Mouse (Mus musculus): ENCODE measurements at regions not wholly inside any gene's neighbourhood (a gene's known extent, or its start where the extent isn't known, plus 50 kb on each side); places are given as distances from the start of the nearest gene placed in this dataset.
A peak's percentile ranks its signal among the peaks of the same experiment; 100 is the strongest.
"Not testable (repeated sequence)": the region's sequence is repeated elsewhere in the genome, so short reads cannot be mapped to it uniquely, and the experiment has no call there.

GRCm38 (mm10) chr5:77917086-77917676 is 509.3 kb upstream of the Igfbp7 start:
- Histone ChIP-seq H3K27me3 (ENCODE audit: control insufficient read depth, insufficient read depth, low read length) (no peaks in the 10 kb centered on the region), H3K27ac (ENCODE audit: insufficient read depth, low read length) (no peak overlapping the region), H3K4me1 (ENCODE audit: control insufficient read depth, insufficient read depth, low read length) (no peaks in the 10 kb centered on the region), H3K4me3 (replicated peaks; ENCODE audit: insufficient read depth, low read depth, low read length) (no peak overlapping the region)
- WGBS = 55% methylated on average over 7 of the region's 7 CpGs
- no peak for DNase-seq
- TF ChIP-seq POLR2A (IDR thresholded peaks at IDR 0.05; ENCODE audit: borderline replicate concordance, insufficient read depth, low read length) = no peak
- TF ChIP-seq CTCF (IDR thresholded peaks at IDR 0.05; ENCODE audit: borderline replicate concordance, insufficient read depth, low read depth, low read length) = no peak

- no peaks in the 10 kb centered on the region for H3K4me1 ChIP-seq (ENCODE audit: control insufficient read depth, insufficient read depth, low read length)
- no peak overlapping the region for H3K27ac ChIP-seq (ENCODE audit: insufficient read depth, low read length)
- no peaks in the 10 kb centered on the region for H3K27me3 ChIP-seq (ENCODE audit: control insufficient read depth, insufficient read depth, low read length)
- H3K4me3 ChIP-seq (replicated peaks; ENCODE audit: insufficient read depth, low read depth, low read length) = no peak overlapping the region
- 86% methylated on average over 2 of the region's 2 CpGs for WGBS
- DNase-seq = no peak
- no peak for TF ChIP-seq POLR2A (IDR thresholded peaks at IDR 0.05; ENCODE audit: borderline replicate concordance, insufficient read depth, low read length)
- TF ChIP-seq CTCF (IDR thresholded peaks at IDR 0.05; ENCODE audit: borderline replicate concordance, insufficient read depth, low read depth, low read length) = no peak
These were observed 508.5 kb upstream of the Igfbp7 start for GRCm38 (mm10) chr5:77916375-77916774.

- H3K27me3 ChIP-seq (ENCODE audit: control insufficient read depth, insufficient read depth, low read length) = no peaks in the 10 kb centered on the region
- no peak for TF ChIP-seq POLR2A (IDR thresholded peaks at IDR 0.05; ENCODE audit: borderline replicate concordance, insufficient read depth, low read length)
- no peak for TF ChIP-seq CTCF (IDR thresholded peaks at IDR 0.05; ENCODE audit: borderline replicate concordance, insufficient read depth, low read depth, low read length)
- no peak overlapping the region for H3K4me3 ChIP-seq (replicated peaks; ENCODE audit: insufficient read depth, low read depth, low read length)
- no peaks in the 10 kb centered on the region for H3K4me1 ChIP-seq (ENCODE audit: control insufficient read depth, insufficient read depth, low read length)
- peak in 1 of 2 experiments; percentile 9 for DNase-seq
- 53% methylated on average over 6 of the region's 6 CpGs for WGBS
- no peak overlapping the region for H3K27ac ChIP-seq (ENCODE audit: insufficient read depth, low read length)
These were observed 501.4 kb upstream of the Igfbp7 start for GRCm38 (mm10) chr5:77909218-77909617.

GRCm38 (mm10) chr5:77892024-77892423 is 484.2 kb upstream of the Igfbp7 start:
- not testable (repeated sequence) for H3K4me1 ChIP-seq (ENCODE audit: control insufficient read depth, insufficient read depth, low read length); DNase-seq; H3K27ac ChIP-seq (ENCODE audit: insufficient read depth, low read length); H3K27me3 ChIP-seq (ENCODE audit: control insufficient read depth, insufficient read depth, low read length); H3K4me3 ChIP-seq (replicated peaks; ENCODE audit: insufficient read depth, low read depth, low read length)
- 85% methylated on average over 2 of the region's 2 CpGs for WGBS

- Histone ChIP-seq H3K27me3 (ENCODE audit: control insufficient read depth, insufficient read depth, low read length) (no peaks in the 10 kb centered on the region), H3K4me3 (replicated peaks; ENCODE audit: insufficient read depth, low read depth, low read length) (no peak overlapping the region), H3K4me1 (ENCODE audit: control insufficient read depth, insufficient read depth, low read length) (no peaks in the 10 kb centered on the region), H3K27ac (ENCODE audit: insufficient read depth, low read length) (no peak overlapping the region)
- DNase-seq = no peak
- TF ChIP-seq POLR2A (IDR thresholded peaks at IDR 0.05; ENCODE audit: borderline replicate concordance, insufficient read depth, low read length) = no peak
- TF ChIP-seq CTCF (IDR thresholded peaks at IDR 0.05; ENCODE audit: borderline replicate concordance, insufficient read depth, low read depth, low read length) = no peak
- 10% methylated on average over 9 of the region's 9 CpGs for WGBS
These were observed 480.7 kb upstream of the Igfbp7 start for GRCm38 (mm10) chr5:77888534-77888933.

- Histone ChIP-seq H3K4me1 (ENCODE audit: control insufficient read depth, insufficient read depth, low read length) (no peaks in the 10 kb centered on the region), H3K4me3 (replicated peaks; ENCODE audit: insufficient read depth, low read depth, low read length) (no peak overlapping the region), H3K27me3 (ENCODE audit: control insufficient read depth, insufficient read depth, low read length) (no peaks in the 10 kb centered on the region), H3K27ac (ENCODE audit: insufficient read depth, low read length) (no peak overlapping the region)
- DNase-seq = no peak
- 69% methylated on average over 5 of the region's 5 CpGs for WGBS
- no peak for TF ChIP-seq CTCF (IDR thresholded peaks at IDR 0.05; ENCODE audit: borderline replicate concordance, insufficient read depth, low read depth, low read length)
- TF ChIP-seq POLR2A (IDR thresholded peaks at IDR 0.05; ENCODE audit: borderline replicate concordance, insufficient read depth, low read length) = no peak
These were observed 463.6 kb upstream of the Igfbp7 start for GRCm38 (mm10) chr5:77871403-77871802.

- H3K27ac ChIP-seq (ENCODE audit: insufficient read depth, low read length) = no peak overlapping the region
- WGBS = 50% methylated on average over 7 of the region's 7 CpGs
- no peaks in the 10 kb centered on the region for H3K27me3 ChIP-seq (ENCODE audit: control insufficient read depth, insufficient read depth, low read length)
- no peak overlapping the region for H3K4me3 ChIP-seq (replicated peaks; ENCODE audit: insufficient read depth, low read depth, low read length)
- no peaks in the 10 kb centered on the region for H3K4me1 ChIP-seq (ENCODE audit: control insufficient read depth, insufficient read depth, low read length)
- no peak for TF ChIP-seq POLR2A (IDR thresholded peaks at IDR 0.05; ENCODE audit: borderline replicate concordance, insufficient read depth, low read length)
- no peak for TF ChIP-seq CTCF (IDR thresholded peaks at IDR 0.05; ENCODE audit: borderline replicate concordance, insufficient read depth, low read depth, low read length)
- no peak for DNase-seq
These were observed 457.5 kb upstream of the Igfbp7 start for GRCm38 (mm10) chr5:77865342-77865741.

- Histone ChIP-seq H3K4me3 (replicated peaks; ENCODE audit: insufficient read depth, low read depth, low read length) (no peak overlapping the region), H3K4me1 (ENCODE audit: control insufficient read depth, insufficient read depth, low read length) (0 out of 2 replicates have a peak, but pooled peaks cover 2% of the 10 kb centered on the region), H3K27ac (ENCODE audit: insufficient read depth, low read length) (no peak overlapping the region), H3K27me3 (ENCODE audit: control insufficient read depth, insufficient read depth, low read length) (no peaks in the 10 kb centered on the region)
- peak in 1 of 2 experiments; percentile 9 for DNase-seq
- WGBS = 16% methylated on average over 6 of the region's 6 CpGs
- TF ChIP-seq CTCF (IDR thresholded peaks at IDR 0.05; ENCODE audit: borderline replicate concordance, insufficient read depth, low read depth, low read length) = no peak
- no peak for TF ChIP-seq POLR2A (IDR thresholded peaks at IDR 0.05; ENCODE audit: borderline replicate concordance, insufficient read depth, low read length)
These were observed 447.4 kb upstream of the Igfbp7 start for GRCm38 (mm10) chr5:77855191-77855590.

All from cerebellum, adult 2 months (tissue).